Mouse (Mus musculus) stomach, postnatal 0 days (tissue): ENCODE measurements at regions not wholly inside any gene's neighbourhood (a gene's known extent, or its start where the extent isn't known, plus 50 kb on each side); places are given as distances from the start of the nearest gene placed in this dataset.

Experiments
- CTCF ChIP-seq: IDR thresholded peaks from 2 replicates; pipeline ENCODE4 v1.5.1; 2016; ENCODE audit warnings: antibody characterized with exemption, low read depth, mild to moderate bottlenecking, moderate library complexity
- EP300 ChIP-seq: optimal IDR thresholded peaks from 2 replicates; pipeline ENCODE3; 2016; ENCODE audit warnings: antibody characterized with exemption

GRCm38 (mm10) chr5:68313187-68313586 is 281.6 kb downstream of the Grxcr1 start:
- TF ChIP-seq CTCF (no peak), EP300 (no peak)
